Mouse (Mus musculus) heart, postnatal 0 days (tissue): ENCODE results near the gene Mcub. TPM values are rescaled to one million over a fixed set of nuclear protein-coding genes. Genes with fewer than 3 reads are reported as not detected.

Source experiments
- ATAC-seq: fragments of 200-750 bp; cut with Nextera tagmentation; 2 replicates; pipeline ENCODE4 v1.8.0; 2017; ENCODE audit warnings: low read depth, moderate number of reproducible peaks, moderate library complexity; ENCODE audit not compliant: insufficient read depth
- DNase-seq: peaks from one replicate; pipeline ENCODE4 v3.0.0-alpha.2; 2016; ENCODE audit warnings: low spot score
- H3K27ac ChIP-seq: fragments of 300-500 bp; sonication (generic); 2 replicates; pipeline ENCODE4 v1.5.1; 2014; ENCODE audit warnings: low read depth, mild to moderate bottlenecking
- H3K27me3 ChIP-seq: fragments of 300-500 bp; sonication (generic); 2 replicates; pipeline ENCODE4 v1.6.1; 2014; ENCODE audit warnings: low read length, mixed read lengths; ENCODE audit not compliant: control insufficient read depth, insufficient read depth
- H3K36me3 ChIP-seq: fragments of 300-500 bp; sonication (generic); replicated peaks from 2 replicates; pipeline ENCODE4 v1.6.1; 2014; ENCODE audit warnings: low read length, mixed read lengths; ENCODE audit not compliant: control insufficient read depth, insufficient read depth
- H3K4me1 ChIP-seq: fragments of 300-500 bp; sonication (generic); 2 replicates; pipeline ENCODE4 v1.6.1; 2014; ENCODE audit warnings: antibody characterized with exemption; ENCODE audit not compliant: control insufficient read depth, insufficient read depth
- H3K4me2 ChIP-seq: fragments of 300-500 bp; sonication (generic); 2 replicates; pipeline ENCODE4 v1.6.1; 2014; ENCODE audit warnings: low read depth, mild to moderate bottlenecking, low read length, moderate library complexity
- H3K4me3 ChIP-seq: fragments of 300-500 bp; sonication (generic); 2 replicates; pipeline ENCODE4 v1.5.1; 2014; ENCODE audit warnings: low read depth, low read length
- H3K9ac ChIP-seq: fragments of 300-500 bp; sonication (generic); replicated peaks from 2 replicates; pipeline ENCODE4 v1.6.1; 2014; ENCODE audit warnings: low read depth, low read length, mixed read lengths
- H3K9me3 ChIP-seq: fragments of 300-500 bp; sonication (generic); replicated peaks from 2 replicates; pipeline ENCODE4 v1.6.1; 2016; ENCODE audit warnings: low read length; ENCODE audit not compliant: control insufficient read depth
- CTCF ChIP-seq: IDR thresholded peaks from 2 replicates; pipeline ENCODE4 v1.5.1; 2016; ENCODE audit warnings: antibody characterized with exemption, control low read depth, low read depth
- EP300 ChIP-seq: IDR thresholded peaks from 2 replicates; pipeline ENCODE4 v1.6.1; 2016; ENCODE audit warnings: antibody characterized with exemption, low read depth
- WGBS: fragments of 180-500 bp; shearing (Covaris S2); extraction: QIAGEN DNeasy Blood & Tissue Kit; methylation state at CpG from one replicate; pipeline ENCODE4 v1.1.7; 2014; 5-methylcytosine and 5-hydroxymethylcytosine counted together
- polyA plus RNA-seq: library from polyadenylated mRNA; unstranded; fragments of >200 nt; fragmentation: Nextera tagmentation; extraction: Ambion mirVana; gene quantifications from 2 replicates; pipeline ENCODE4 v1.2.1, GENCODE M21; 2015
- total RNA-seq: library from RNA; depleted of rRNA; stranded (reverse); fragments of >200 nt; gene quantifications from 2 replicates; pipeline ENCODE4 v1.2.3, GENCODE M21; 2014; ENCODE audit warnings: low replicate concordance

Mcub gene
- total and polyA plus RNA-seq, 2 experiments from 2014 or later = 2.8 TPM; not detected in 1

- no peak for ATAC-seq
- H3K4me1 ChIP-seq = no peaks in the 10 kb centered on the region
- WGBS = 79% methylated on average over 2 of the region's 2 CpGs
- DNase-seq = no peak
- H3K27me3 ChIP-seq = no peaks in the 10 kb centered on the region
- H3K9me3 ChIP-seq = no peaks in the 10 kb centered on the region
- H3K4me3 ChIP-seq = no peak overlapping the region
- no peak overlapping the region for H3K4me2 ChIP-seq
- no peak overlapping the region for H3K27ac ChIP-seq
- no peaks in the 10 kb centered on the region for H3K36me3 ChIP-seq
- TF ChIP-seq EP300 (no peak), CTCF (no peak)
- no peak overlapping the region for H3K9ac ChIP-seq
These were observed 29.2 kb downstream of the Mcub start for GRCm38 (mm10) chr3:129940780-129941179.

- Histone ChIP-seq H3K4me2 (no peak overlapping the region), H3K27me3 (no peaks in the 10 kb centered on the region)
- WGBS = 55% methylated on average over 7 of the region's 7 CpGs
These were observed 30.9 kb downstream of the Mcub start for GRCm38 (mm10) chr3:129939058-129939457.

GRCm38 (mm10) chr3:129937848-129938247 is 32.2 kb downstream of the Mcub start:
- Histone ChIP-seq H3K27ac (no peak overlapping the region), H3K4me2 (no peak overlapping the region), H3K4me3 (no peak overlapping the region), H3K36me3 (no peaks in the 10 kb centered on the region), H3K9me3 (no peaks in the 10 kb centered on the region), H3K27me3 (no peaks in the 10 kb centered on the region), H3K9ac (no peak overlapping the region), H3K4me1 (no peaks in the 10 kb centered on the region)
- 45% methylated on average over 3 of the region's 3 CpGs for WGBS
- no peak for ATAC-seq
- TF ChIP-seq CTCF (no peak), EP300 (no peak)
- no peak for DNase-seq

More at GRCm38 (mm10) chr3:129939058-129939457, 30.9 kb downstream of the Mcub start:
- DNase-seq = no peak
- H3K9me3 ChIP-seq = no peaks in the 10 kb centered on the region
- no peaks in the 10 kb centered on the region for H3K4me1 ChIP-seq
- no peak for ATAC-seq
- no peak overlapping the region for H3K9ac ChIP-seq
- no peak for TF ChIP-seq CTCF
- no peak for TF ChIP-seq EP300
- no peak overlapping the region for H3K4me3 ChIP-seq
- no peaks in the 10 kb centered on the region for H3K36me3 ChIP-seq
- H3K27ac ChIP-seq = no peak overlapping the region

GRCm38 (mm10) chr3:129936561-129936960 is 33.4 kb downstream of the Mcub start:
- 60% methylated on average over 9 of the region's 9 CpGs for WGBS
- Histone ChIP-seq H3K4me2 (no peak overlapping the region), H3K9me3 (no peaks in the 10 kb centered on the region), H3K4me1 (no peaks in the 10 kb centered on the region), H3K9ac (no peak overlapping the region), H3K36me3 (no peaks in the 10 kb centered on the region), H3K27me3 (no peaks in the 10 kb centered on the region), H3K4me3 (no peak overlapping the region), H3K27ac (no peak overlapping the region)
- ATAC-seq (no peak), DNase-seq (no peak)
- TF ChIP-seq EP300 (no peak), CTCF (no peak)

GRCm38 (mm10) chr3:129932443-129932842 is 37.6 kb downstream of the Mcub start:
- H3K4me2 ChIP-seq = no peak overlapping the region
- WGBS = 39% methylated on average over 4 of the region's 4 CpGs

GRCm38 (mm10) chr3:129930213-129930778 is 39.7 kb downstream of the Mcub start:
- no peak overlapping the region for H3K4me2 ChIP-seq
- H3K4me1 ChIP-seq = no peaks in the 10 kb centered on the region
- no peaks in the 10 kb centered on the region for H3K36me3 ChIP-seq
- no peaks in the 10 kb centered on the region; the same call in 1 of the 2 replicates for H3K9me3 ChIP-seq
- 63% methylated on average over 6 of the region's 6 CpGs for WGBS
- TF ChIP-seq CTCF = no peak
- no peak for TF ChIP-seq EP300
- ATAC-seq (no peak), DNase-seq (no peak)
- no peak overlapping the region for H3K9ac ChIP-seq
- H3K27ac ChIP-seq = no peak overlapping the region
- no peaks in the 10 kb centered on the region for H3K27me3 ChIP-seq
- H3K4me3 ChIP-seq = no peak overlapping the region

More at GRCm38 (mm10) chr3:129932443-129932842, 37.6 kb downstream of the Mcub start:
- DNase-seq = no peak
- Histone ChIP-seq H3K27ac (no peak overlapping the region), H3K27me3 (no peaks in the 10 kb centered on the region), H3K9ac (no peak overlapping the region), H3K9me3 (no peaks in the 10 kb centered on the region), H3K4me3 (no peak overlapping the region), H3K4me1 (no peaks in the 10 kb centered on the region), H3K36me3 (no peaks in the 10 kb centered on the region)
- ATAC-seq = no peak
- TF ChIP-seq CTCF (peak; percentile 15; the same call in 1 of the 2 replicates), EP300 (no peak)
